Mouse (Mus musculus): ENCODE measurements around the gene Gys1. TPM values are rescaled to one million over a fixed set of nuclear protein-coding genes. Genes with fewer than 3 reads are reported as not detected.
A peak's percentile ranks its signal among the peaks of the same experiment; 100 is the strongest.
"Not testable (repeated sequence)": the region's sequence is repeated elsewhere in the genome, so short reads cannot be mapped to it uniquely, and the experiment has no call there.

Gene Gys1
- total RNA-seq, 4 experiments from 2014 or later = 14.7 to 16.4 (median 15.1) TPM

DNA sequence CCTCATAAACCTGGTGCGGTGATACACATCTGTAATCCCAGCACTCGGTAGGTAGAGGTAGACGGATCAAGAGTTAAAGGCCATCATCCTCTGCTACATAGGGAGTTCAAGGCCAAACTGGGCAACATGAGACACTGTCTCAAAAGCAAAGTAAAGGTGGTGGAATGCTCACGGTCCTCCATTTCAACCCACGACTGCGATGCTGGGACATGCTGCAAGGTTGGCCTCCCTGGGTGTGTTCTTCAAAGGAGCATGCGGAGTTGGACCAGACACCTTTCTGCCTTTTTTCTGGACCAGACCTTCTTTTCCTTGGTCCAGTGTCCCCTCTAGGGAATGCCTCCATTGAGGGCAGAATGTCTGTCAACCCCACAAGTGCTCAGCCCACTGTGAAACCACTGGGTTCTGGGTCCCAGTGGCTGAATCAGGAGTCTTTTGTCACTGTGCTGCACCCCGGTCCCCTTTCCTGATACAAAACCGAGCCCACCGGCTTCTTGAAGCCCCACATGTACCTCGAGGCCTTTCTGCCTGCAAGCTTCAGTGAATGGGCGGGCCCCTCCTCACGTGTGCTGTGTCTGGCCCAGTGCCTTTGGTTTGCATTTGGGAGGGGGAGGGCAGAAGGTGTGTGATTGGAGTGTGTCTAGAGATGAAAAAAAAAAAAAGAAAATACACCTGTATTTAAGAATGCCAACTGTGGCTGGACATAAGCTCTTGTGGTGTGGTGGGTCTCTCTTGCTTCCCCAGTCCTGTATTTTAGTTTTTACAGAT is 21.5 kb downstream of the Gys1 start:
- no peak for DNase-seq (ENCODE audit: low spot score in 2 of 2)

DNA sequence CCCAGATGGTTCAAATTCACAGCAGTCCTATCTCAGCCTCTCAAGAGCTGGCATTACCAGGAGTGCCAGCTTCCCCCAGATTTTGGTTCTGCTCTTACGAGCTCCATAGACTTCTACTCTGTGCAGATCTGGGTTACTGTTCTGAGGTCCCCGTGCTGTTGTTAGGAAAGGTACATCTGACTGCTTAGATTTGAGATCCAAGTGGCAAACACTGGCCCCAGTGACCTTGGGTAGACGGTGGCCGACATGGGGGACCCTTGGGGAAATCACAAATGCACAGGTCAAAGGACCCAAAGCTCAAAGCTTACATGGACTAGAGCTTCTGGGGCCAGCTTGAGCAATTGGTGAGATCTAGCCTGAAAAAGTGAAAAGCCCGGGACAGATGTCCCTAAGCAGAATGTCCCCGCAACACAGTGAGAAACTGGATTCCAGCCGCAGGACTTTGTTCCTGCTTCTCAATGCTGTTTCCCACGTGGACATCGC is 22.1 kb downstream of the Gys1 start:
- no peak for DNase-seq (ENCODE audit: low spot score in 2 of 2)

DNA sequence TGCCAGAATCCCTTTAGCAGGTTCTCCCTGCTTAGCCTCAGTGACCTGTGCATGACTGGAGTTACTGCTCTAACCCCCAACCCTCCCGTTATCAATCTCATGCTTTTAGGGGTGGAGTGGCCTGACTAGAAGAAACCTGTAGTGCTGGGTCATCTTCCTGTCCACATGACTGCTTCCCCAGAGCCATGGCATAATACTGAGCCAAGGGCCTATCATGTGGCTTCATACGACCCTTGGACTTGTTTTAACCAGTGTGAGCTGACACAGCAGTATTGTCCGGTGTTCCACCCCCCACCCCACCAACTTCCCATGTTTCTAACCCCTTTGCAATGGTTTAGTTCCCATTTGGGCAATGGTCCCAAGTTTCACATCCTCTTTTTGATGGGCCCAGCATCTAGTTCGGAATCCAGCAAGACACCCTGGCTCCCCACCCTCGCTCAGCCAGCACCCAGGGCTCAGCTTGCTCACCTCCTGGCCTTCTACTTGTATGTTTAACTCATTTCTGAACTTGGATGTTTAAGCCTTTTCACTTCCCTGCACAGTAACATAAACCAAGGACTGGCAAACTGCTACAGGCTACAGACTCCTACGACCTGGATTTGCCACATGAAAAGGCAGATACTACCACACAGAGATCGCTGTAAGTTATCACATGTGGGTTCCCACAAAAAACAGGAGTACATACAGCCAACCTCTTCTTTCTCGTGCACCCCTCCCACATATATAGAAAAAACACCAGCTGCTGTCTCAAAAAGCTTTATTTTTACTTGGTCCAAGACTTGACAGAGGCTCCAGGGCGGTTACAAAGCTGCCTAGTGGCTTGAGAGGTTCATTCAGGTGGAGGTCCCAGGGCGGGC is 22.8 kb downstream of the Gys1 start:
- no peak for DNase-seq (ENCODE audit: low spot score in 2 of 2)

DNA sequence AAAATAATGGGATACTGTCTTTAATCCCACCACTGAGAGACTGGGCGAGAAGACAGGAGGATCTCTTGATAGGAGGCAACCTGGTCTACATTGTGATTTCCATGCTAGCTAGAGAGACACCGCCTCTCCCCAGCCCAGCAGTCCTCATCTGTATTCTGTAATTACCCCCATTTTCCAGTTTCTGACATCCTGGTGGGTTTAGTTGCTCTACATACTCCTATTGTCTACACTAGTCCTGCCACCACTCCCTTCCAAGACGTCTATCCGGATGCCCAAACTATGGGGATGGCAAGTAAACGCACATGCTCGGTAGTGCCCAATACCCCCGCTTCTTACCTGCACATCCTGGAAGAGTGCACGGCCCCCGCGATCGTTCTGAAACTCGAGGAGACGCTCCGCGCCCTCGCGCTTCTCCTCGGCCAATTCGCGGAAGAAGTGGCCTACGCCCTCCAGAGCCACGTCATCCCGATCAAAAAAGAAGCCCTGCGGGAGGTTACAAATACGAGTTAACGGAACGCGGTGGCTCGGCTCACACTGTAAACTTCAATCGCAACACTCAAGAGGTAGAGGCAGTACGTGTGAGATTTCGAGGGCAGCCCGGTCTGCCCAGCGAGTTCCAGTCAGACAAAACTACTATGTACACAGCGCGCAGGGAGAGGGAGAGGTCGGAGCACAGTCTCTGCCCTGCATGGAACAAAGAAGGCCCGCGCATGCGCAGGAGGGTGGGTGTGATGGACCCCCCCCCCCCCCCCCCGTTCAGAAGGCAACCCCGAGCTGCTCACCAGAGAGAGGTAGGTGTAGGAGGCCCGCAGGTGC is 24.3 kb downstream of the Gys1 start:
- peak; percentile 51 to 59 for DNase-seq (ENCODE audit: low spot score in 2 of 2)

DNA sequence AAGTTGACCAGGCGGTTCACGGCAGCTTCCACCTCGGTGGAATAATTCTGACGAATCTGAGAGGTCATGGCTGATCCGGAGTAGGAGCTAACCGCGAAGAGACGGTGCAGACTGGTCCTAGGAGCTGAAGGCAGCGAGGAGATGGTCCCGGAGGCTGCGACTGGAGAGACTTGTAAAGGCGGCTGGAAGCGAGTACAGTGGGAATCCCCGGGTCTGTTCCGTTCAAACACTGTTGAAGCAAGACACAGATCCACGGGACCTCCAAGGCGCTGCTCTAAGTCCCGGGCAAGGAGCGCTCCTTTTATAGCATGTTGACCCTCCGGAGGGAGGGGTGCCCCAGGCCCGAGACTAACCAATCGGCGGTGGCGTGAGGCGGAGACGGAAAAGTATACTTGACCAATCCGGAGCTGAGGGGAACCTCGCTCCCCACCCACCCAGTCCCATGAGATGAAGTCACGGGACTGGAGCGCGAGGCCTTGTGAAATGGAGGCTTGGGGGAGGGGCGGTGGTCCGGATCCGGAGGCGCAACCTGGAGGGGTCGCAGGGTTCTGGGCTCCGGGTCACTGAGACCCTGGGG is 25.0 kb downstream of the Gys1 start, which contains the start of gene Ftl1:
Gene Ftl1 (minus strand): TSS at position 321 of the 577 bp plus-strand sequence.
- peak; percentile 97 to 98 for DNase-seq (ENCODE audit: low spot score in 2 of 2)

DNA sequence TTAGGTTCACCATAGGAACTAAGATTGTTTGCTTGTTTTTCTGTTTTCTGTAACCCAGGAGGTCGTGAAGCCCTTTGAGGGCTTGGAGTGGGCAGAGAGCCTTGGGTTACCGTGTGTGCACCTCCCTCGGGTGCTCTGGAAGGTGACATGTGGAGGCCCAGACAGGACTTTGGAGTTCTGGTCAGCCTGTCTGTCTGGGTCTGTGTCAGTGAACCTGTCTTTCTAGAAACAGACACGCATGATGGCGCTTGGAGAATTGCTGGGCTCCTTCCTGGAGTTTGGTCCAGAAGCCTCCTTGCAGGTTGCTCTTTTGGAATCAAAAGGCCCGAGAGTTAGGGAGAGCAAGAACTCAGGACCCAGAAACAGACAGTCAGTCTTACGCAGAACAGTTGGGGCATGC is 25.7 kb downstream of the Gys1 start:
- DNase-seq (ENCODE audit: low spot score in 2 of 2) = no peak

DNA sequence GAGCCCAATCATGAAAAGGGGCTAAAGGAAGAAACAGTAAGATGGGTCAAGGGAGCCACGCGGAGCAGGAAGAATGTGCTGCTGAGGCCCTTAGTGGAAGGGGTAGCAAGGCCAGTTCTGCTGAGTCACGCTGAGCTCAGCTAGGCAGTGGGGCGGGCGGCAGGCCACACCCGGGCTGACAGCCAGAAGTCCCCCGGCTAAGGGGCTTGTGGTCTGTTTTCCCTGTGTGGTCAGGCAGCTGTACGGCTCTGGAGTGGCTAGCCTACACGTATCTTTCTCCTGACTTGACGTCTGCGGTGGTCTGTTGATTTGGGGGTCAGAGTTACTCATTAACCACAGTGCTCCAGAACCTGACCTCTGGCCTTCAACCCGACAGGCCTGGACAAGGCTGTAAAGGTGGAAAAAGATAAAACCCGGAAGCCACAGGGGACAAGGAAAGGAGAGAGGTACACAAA is 26.2 kb downstream of the Gys1 start:
- DNase-seq (ENCODE audit: low spot score in 2 of 2) = no peak

DNA sequence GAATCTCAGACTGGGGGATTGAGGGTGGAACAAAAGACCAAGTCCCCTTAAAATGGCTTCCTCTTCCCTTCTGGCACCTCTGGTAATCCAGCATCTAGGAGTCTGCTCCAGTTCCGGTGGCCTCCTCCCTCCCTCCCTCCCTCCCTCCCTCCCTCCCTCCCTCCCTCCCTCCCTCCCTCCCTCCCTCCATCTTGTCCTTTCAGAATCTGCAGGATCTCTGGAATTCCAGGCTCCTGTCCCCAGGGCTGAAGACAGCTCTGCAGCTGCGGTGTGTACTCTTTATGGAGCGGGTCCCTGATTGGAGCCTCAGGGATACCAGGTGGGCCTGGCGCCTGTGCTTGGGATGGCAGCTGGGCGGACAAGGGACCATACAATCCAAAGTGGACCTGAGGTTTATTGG is 26.7 kb downstream of the Gys1 start:
- DNase-seq (ENCODE audit: low spot score in 2 of 2) = no peak

DNA sequence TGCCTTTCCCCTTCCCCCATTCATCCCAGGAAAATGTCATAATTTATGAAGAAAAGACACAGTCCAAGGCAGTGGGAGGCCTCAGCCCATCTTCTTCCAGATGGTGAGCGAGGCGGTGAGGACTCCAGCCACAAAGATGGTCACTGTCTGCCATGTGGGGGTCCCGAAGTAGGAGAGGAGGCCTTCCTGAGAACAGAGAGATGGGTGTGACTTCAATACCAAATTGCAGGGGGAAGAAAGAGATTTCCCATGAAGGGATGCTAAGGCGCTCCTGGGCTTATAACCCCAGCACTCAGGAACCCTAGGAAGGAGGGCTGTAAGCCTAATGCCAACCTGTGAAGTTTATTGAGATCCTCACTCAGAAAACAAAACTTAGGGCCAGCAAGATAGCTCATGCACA is 27.1 kb downstream of the Gys1 start:
- no peak for DNase-seq (ENCODE audit: low spot score in 2 of 2)

DNA sequence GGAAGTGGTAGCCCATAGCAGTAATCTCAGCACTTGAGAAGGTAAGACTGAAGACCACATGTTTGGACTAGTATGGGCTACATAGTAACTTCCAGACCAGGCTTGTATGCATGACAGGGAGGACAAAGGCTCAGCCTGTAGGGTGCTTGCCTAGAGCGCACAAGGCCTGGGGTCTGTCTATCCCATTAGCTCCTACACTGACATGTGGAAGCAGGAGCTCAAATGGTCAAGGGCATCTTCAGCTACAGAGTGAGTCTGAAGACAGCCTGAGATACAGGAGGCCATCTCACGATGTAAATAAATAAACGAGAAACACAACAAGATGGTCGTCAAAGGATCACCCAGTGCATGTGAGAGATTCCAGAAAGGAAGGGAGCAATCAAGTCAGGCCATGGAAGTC is 27.7 kb downstream of the Gys1 start:
- DNase-seq (ENCODE audit: low spot score in 2 of 2) = no peak

DNA sequence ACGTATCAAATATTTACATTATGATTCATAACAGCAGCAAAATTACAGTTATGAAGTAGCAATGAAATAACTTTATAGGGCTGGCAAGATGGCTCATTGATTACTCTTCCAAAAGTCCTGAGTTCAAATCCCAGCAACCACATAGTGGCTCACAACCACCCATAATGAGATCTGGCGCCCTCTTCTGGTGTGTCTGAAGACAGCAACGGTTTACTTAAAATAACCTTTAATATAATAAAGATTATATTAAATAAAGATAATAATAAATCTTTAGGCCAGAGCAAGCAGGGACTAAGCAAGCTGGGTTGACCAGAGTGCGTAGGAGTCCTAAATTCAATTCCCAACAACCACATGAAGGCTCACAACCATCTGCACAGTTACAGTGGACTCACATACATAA is 28.2 kb downstream of the Gys1 start:
- DNase-seq (ENCODE audit: low spot score in 2 of 2) = not testable (repeated sequence)

DNA sequence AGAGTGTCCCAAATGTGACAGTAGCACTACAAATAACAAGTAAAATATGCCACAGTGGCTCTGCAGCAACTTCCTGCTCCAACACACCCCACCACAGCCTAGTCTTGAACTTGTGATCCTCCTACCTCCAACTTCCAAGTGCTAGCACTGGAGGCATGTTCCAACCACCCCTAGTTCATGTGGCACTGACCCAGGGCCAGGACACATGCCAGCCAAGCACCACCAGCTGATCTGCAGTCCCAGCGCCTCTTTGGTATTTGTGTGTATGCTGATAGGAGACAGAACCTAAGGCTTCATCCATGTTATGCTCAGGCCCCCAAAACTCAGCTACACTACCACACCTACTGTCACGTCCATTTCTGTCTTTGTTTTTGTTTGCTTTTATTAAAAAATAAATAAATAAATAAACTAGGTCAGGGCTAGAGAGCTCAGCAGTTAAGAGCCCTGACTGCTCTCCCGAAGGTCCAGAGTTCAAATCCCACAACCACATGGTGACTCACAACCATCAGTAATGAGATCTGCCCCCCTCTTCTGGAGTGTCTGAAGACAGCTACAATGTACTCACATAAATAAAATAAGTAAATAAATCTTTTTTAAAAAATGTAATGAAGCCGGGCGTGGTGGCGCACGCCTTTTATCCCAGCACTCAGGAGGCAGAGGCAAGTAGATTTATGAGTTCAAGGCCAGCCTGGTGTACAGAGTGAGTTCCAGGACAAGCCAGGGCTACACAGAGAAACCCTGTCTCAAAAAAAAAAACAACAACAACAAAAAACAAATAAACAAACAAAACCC is 29.5 kb downstream of the Gys1 start:
- DNase-seq (ENCODE audit: low spot score in 2 of 2) = no peak

DNA sequence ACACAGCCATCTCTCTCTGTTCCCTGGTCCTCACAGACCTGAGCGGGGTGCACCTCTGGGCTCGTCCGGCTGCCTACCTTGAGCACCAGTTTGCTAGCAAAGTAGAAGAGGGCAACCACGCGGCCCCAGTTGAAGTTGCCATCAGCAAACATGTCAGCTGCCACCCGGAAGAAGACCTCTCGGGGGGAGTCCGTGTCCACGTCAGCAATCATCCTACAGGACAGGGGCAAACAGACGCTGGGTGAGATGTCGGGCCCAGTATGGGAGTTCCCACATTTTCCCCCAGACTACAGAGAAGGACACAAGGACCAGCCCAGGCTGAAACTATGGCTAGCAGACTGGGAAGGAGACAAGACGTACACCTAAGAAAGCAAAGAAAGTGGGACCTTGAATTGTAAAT is 30.5 kb downstream of the Gys1 start:
- no peak for DNase-seq (ENCODE audit: low spot score in 2 of 2)

DNA sequence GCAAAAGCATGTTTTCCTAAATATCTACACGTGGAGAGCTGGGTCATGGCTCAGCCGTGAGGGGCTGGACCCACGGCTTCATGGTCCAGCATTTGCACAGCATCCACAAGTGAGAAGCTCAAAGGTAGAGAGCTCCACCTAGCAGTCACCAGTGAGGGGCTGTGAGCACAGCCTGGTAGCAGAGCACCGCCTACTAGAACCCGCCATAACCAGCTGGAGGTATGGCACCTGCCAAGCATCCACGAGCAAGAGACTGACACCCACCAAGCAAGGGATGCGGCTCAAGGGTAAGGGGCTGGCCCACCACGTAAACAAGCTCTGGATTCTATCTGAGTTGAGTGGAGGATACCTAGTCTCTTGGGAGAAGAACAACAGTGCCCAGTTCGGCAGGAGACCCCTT is 30.9 kb downstream of the Gys1 start:
- DNase-seq (ENCODE audit: low spot score in 2 of 2) = no peak

DNA sequence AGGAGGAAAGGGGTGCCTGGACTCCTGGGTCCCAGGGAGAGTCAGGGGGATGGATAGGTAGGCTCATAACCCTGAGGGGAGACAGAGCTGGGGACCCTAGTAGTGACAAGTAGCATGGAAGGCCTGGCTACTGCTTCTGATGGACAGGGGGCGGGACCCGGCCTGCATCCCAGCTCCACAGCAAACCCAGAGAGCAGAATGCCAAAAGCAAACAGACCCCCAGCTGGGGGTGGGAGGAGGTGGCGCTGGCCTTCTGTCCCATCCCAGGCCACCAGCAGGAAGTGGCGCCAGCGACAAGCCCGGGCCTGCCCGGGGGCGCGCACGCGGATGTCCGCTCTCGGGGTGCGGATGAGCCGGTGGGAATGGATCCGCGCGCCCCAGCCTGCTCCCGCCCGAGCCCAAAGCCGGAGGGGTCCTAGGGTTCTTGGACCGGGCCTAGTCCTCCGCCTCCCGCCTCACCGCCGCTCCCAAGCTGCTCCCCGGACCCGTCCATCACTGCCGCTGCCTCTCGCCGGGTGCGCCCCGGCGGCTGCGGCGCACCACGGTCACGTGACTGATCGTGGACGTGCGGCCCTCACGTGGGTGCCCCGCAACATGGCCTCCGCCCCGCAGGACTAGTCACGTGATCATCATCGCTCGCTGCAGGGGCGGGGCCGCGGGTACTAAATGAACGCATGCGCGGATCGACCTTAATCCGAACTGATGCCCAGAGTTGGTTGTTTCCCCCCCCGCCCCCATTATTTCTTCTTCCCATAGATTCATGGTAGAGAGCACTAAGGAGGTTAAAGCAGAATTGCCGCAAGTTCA is 31.8 kb downstream of the Gys1 start, which contains the start of gene Bax:
Gene Bax (minus strand): TSS at position 616 of the 807 bp plus-strand sequence.
- peak; percentile 88 to 97 for DNase-seq (ENCODE audit: low spot score in 2 of 2)

DNA sequence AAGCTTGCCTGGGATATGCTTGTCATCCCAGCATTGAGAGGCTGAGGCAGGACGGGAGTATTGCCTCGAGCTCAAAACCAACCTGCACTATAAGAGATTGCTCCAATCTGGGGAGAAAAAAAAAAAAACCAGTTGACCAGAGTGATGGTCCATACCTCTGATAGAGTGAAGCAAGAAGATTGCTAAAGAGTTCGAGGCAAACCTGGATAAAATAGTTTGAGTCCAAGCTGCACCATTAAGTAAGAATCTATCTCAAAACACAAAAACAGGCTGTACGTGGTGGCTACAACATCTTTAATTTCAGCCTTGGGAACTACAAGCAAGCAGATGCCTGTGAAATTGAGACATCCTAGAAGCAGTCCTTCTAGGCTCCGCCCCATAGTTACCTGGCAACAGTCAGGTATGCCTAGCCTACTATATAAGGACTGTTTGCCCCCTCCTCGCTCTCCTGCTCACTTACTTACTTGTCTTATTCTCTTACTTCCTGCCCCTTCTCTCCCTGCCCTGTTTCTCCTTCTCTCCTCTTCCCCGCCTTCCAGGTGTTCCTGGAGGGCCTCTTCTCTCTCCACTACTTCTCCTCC is 32.5 kb downstream of the Gys1 start:
- no peak for DNase-seq (ENCODE audit: low spot score in 2 of 2)

DNA sequence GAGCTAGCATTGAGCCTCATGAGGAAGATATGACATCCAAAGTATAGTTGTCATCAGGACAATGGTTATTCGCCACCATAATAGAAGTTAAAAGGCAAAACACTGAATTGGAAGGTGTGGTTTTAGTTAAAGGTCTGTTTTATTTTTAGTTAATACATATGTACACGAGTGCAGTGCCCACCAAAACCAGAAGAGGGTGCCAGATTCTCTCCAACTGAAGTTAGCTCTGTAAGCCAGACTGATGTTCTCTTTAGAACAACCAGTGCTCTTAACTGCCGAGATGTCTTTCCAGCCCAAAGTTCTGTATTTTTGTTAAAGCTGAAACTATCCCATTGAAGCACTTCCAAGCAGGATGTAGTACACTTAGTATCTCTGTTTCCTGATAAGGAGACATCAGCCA is 36.2 kb downstream of the Gys1 start:
- DNase-seq (ENCODE audit: low spot score in 2 of 2) = peak in 1 of 2 experiments; percentile 71

DNA sequence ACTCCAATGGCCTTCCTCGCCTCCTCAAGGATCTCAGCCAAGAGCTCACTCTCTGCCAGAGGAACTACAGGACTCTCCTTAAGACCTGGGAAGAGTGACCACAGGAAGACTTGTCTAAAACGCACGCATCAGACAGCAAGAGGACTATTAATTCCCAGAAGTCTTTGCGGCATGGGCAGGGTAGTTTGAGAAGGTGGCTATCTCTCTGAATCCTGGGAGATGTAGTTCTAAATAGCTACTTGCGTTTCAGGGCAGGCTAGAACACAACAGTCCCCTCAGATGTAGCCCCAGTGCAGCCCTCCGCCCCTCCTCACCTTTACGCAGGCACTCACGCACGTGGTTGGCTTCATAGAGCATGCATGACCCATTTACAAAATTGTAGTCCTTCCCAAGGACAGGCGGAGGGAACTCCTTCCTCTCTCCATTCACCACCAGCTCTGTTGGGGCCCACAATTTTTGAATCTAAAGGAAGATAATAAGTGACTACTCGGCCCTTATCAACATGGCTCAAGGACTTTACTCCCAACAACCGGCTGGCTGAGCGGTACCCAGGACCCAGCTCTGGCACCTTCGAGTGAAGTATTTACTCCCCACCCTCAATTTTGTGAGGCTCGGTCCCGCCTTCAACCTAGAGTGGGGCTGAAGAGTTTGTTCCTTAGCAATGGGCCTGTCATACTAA is 40.8 kb downstream of the Gys1 start:
- no peak for DNase-seq (ENCODE audit: low spot score in 2 of 2)
